ENCODE assay signal across 18 mouse cellular contexts in the genomic region with DNA sequence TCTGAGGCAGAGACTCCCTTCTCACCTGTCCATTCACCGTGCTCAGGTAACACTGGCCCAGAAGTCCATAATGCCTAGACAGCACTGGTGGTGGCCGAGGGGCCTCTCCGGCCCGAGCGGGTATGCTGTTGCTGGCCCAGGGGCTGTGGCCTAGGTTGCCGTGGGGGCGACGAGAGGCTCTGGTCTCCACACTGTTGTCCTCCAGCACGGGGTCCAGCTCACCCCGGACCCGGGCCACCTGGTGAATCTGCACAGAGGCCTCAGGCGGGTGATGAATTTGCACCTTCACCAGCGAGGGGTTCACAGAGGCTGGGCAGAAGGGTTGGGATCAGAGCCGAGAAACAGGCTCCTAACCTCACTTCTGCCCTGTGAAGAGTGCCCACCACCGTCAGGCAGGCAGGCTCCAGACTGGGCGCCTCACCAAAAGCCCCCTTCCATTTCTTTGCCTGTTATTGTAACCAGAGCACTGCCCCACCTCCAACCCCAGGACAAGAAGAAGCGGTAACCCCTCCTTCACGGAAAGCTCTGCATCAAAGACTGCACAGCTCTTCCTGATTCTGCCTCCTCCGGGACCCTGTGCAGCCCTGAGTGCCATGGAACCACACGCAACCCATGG.
"Had no signal": no experiment of that assay in that cellular context is flagged by ENCODE, and none has a peak within 500 bp of the region (broad histone marks: within the 10 kb centered on the region; RNA-seq: fewer than 3 reads in every experiment).

No protein-coding gene starts in this region.

- H3K27me3 ChIP-seq: lung, embryonic 15.5 days; midbrain, embryonic 13.5 days had no signal

- H3K4me3 ChIP-seq: layer of hippocampus, adult 2 months; limb, embryonic 10.5 days; limb, embryonic 13.5 days; liver, embryonic 12.5 days; liver, embryonic 15.5 days; lung, embryonic 15.5 days; megakaryocyte, embryonic 14.5 days; midbrain, embryonic 10.5 days; midbrain, embryonic 13.5 days had no signal

- H3K9ac ChIP-seq: limb, embryonic 13.5 days; liver, embryonic 12.5 days; liver, embryonic 15.5 days; lung, embryonic 15.5 days; midbrain, embryonic 13.5 days had no signal

- ATAC-seq: liver, embryonic 12.5 days; midbrain, embryonic 13.5 days had no signal

- H3K4me1 ChIP-seq: liver, embryonic 12.5 days; liver, embryonic 15.5 days; midbrain, embryonic 10.5 days; midbrain, embryonic 13.5 days had no signal

- H3K4me2 ChIP-seq: limb, embryonic 13.5 days; liver, embryonic 12.5 days; liver, embryonic 15.5 days; lung, embryonic 15.5 days; midbrain, embryonic 13.5 days had no signal

- H3K36me3 ChIP-seq: limb, embryonic 10.5 days; limb, embryonic 13.5 days; liver, embryonic 12.5 days; liver, embryonic 15.5 days; lung, embryonic 15.5 days; midbrain, embryonic 10.5 days; midbrain, embryonic 13.5 days had no signal

- H3K9me3 ChIP-seq: limb, embryonic 10.5 days; limb, embryonic 13.5 days; liver, embryonic 12.5 days; liver, embryonic 15.5 days; lung, embryonic 15.5 days; megakaryocyte, embryonic 14.5 days; midbrain, embryonic 10.5 days; midbrain, embryonic 13.5 days had no signal

- DNase-seq: kidney, adult 9 months; kidney, postnatal 25 days; layer of hippocampus, adult 9-11 months; liver; lung, adult 18-20 months; lung, postnatal 10 days; lung, postnatal 36 days; thymus, postnatal 25 days had no signal

- H3K27ac ChIP-seq: kidney, postnatal 0 days; layer of hippocampus, adult 2 months; limb, embryonic 10.5 days; limb, embryonic 13.5 days; liver, embryonic 12.5 days; liver, embryonic 15.5 days; lung, embryonic 15.5 days; midbrain, embryonic 10.5 days; midbrain, embryonic 13.5 days had no signal
